ENCODE assay signal across 8 mouse cellular contexts in the genomic region with DNA sequence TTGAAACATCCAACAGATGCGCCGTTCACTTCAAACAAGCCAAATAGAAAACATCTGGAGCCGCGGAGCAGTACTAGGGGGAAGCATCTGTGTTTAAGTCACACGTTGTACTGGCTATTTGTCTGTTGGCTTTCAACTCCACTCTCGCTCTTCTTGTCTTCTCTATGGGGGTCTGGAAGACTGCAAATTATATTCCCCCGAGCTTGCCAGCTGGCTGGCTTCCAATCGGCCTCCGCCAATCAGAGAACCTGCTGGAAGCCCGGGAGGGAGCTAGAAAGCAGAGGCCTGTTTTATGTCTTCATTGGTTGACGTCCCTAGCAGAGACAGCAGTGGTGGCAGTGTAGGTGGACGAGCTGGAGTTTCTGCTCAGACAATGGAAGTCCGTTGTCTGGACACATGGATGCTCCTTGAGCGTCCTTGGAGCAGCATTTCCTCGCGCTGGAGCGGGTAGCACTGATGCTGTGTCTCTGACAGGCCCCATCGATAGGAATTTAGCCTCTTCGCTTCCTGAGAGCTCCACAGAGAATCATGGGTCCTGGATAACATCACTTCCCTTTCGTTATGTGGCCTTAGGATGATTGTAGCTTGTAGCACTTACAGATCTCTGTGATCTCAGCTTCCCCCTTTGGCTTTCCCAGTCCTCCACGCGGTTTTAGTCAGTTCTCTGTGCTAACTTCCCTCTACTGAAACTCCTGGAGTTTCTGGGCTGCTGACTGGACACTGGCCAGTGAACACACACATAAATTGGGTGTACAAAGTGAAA.
DNase-seq lines count a peak whose midpoint lies in the region; ATAC-seq and TF ChIP-seq lines count a peak whose summit lies in the region.

No protein-coding gene starts in this region.

- peak in 1 of 2 experiments; percentile 20 for DNase-seq in layer of hippocampus, adult 2 months (ENCODE audit: low spot score in 2 of 2)
- DNase-seq in layer of hippocampus, adult 9-10 months (ENCODE audit: low spot score): no peak
- peak; percentile 90 for DNase-seq in brain, embryonic 14.5 days (ENCODE audit: low read depth)
- peak; percentile 83 for DNase-seq in forebrain, embryonic 14.5 days (ENCODE audit: low spot score)
- DNase-seq in heart, postnatal 0 days (ENCODE audit: low spot score): peak; percentile 88
- DNase-seq in limb, embryonic 10.5 days (ENCODE audit: low spot score): peak; percentile 66

- no peak for TF ChIP-seq POLR2A in brain, embryonic 14.5 days (IDR thresholded peaks at IDR 0.05; ENCODE audit: borderline replicate concordance, extremely low read depth, insufficient read depth, insufficient read length, poor library complexity, severe bottlenecking)

- ATAC-seq in forebrain, embryonic 14.5 days: peak; percentile 90
- peak; percentile 88 for ATAC-seq in heart, postnatal 0 days (ENCODE audit: insufficient read depth, low read depth)
- ATAC-seq in neural tube, embryonic 13.5 days (ENCODE audit: low read depth): 0 out of 2 replicates have a peak, but pooled peaks have one; percentile 43
- no peak for ATAC-seq in erythroblast, adult 5-6 weeks (replicated peaks; ENCODE audit: low FRiP score, poor library complexity, severe bottlenecking)

- TF ChIP-seq CTCF in layer of hippocampus, adult 2 months (conservative IDR thresholded peaks at IDR 0.05): no peak
- TF ChIP-seq CTCF in brain, embryonic 14.5 days (IDR thresholded peaks at IDR 0.05; ENCODE audit: borderline replicate concordance, extremely low read depth, insufficient read depth, insufficient read length): no peak
- no peak for TF ChIP-seq CTCF in heart, postnatal 0 days (IDR thresholded peaks at IDR 0.05; ENCODE audit: low read depth)

- no peaks in the 10 kb centered on the region for H3K36me3 ChIP-seq in forebrain, embryonic 14.5 days (ENCODE audit: control insufficient read depth, insufficient read depth, low read length)
- no peaks in the 10 kb centered on the region for H3K36me3 ChIP-seq in heart, postnatal 0 days (replicated peaks; ENCODE audit: control insufficient read depth, insufficient read depth, low read length)
- H3K36me3 ChIP-seq in limb, embryonic 10.5 days: no peaks in the 10 kb centered on the region
- no peaks in the 10 kb centered on the region for H3K36me3 ChIP-seq in neural tube, embryonic 13.5 days

- no peak overlapping the region for H3K4me2 ChIP-seq in forebrain, embryonic 14.5 days (ENCODE audit: low read length)
- H3K4me2 ChIP-seq in heart, postnatal 0 days (ENCODE audit: low read depth, low read length): peak overlapping the region; percentile 60
- no peak overlapping the region for H3K4me2 ChIP-seq in neural tube, embryonic 13.5 days

- peak overlapping the region; percentile 37; the same call in 1 of the 2 replicates for H3K27ac ChIP-seq in layer of hippocampus, adult 2 months
- H3K27ac ChIP-seq in forebrain, embryonic 14.5 days (ENCODE audit: low read depth, low read length): no peak overlapping the region
- H3K27ac ChIP-seq in heart, postnatal 0 days (ENCODE audit: low read depth): peak overlapping the region; percentile 88
- H3K27ac ChIP-seq in limb, embryonic 10.5 days: peak overlapping the region; percentile 38
- peak overlapping the region; percentile 66 for H3K27ac ChIP-seq in neural tube, embryonic 13.5 days (replicated peaks)

- TF ChIP-seq EP300 in heart, postnatal 0 days (IDR thresholded peaks at IDR 0.05; ENCODE audit: low read depth): peak; percentile 72; the same call in 1 of the 2 replicates

- peaks cover 7% of the 10 kb centered on the region; the same call in 1 of the 2 replicates for H3K4me1 ChIP-seq in forebrain, embryonic 14.5 days (ENCODE audit: control insufficient read depth, insufficient read depth, low read length)
- peaks cover 9% of the 10 kb centered on the region; the same call in 1 of the 2 replicates for H3K4me1 ChIP-seq in heart, postnatal 0 days (ENCODE audit: control insufficient read depth, insufficient read depth)
- peaks cover 10% of the 10 kb centered on the region for H3K4me1 ChIP-seq in limb, embryonic 10.5 days
- peaks cover 24% of the 10 kb centered on the region for H3K4me1 ChIP-seq in neural tube, embryonic 13.5 days (replicated peaks)

- 0 out of 2 replicates have a peak, but pooled peaks cover 3% of the 10 kb centered on the region for H3K27me3 ChIP-seq in forebrain, embryonic 14.5 days (replicated peaks; ENCODE audit: control insufficient read depth, insufficient read depth, low read length)
- H3K27me3 ChIP-seq in heart, postnatal 0 days (ENCODE audit: control insufficient read depth, insufficient read depth, low read length): no peaks in the 10 kb centered on the region
- no peaks in the 10 kb centered on the region for H3K27me3 ChIP-seq in limb, embryonic 10.5 days (ENCODE audit: low read depth, poor library complexity, severe bottlenecking)
- no peaks in the 10 kb centered on the region for H3K27me3 ChIP-seq in neural tube, embryonic 13.5 days

- no peak overlapping the region for H3K4me3 ChIP-seq in layer of hippocampus, adult 2 months
- H3K4me3 ChIP-seq in forebrain, embryonic 14.5 days (ENCODE audit: low read depth, low read length): no peak overlapping the region
- peak overlapping the region; percentile 22 for H3K4me3 ChIP-seq in heart, postnatal 0 days (ENCODE audit: low read depth, low read length)
- H3K4me3 ChIP-seq in limb, embryonic 10.5 days: 0 out of 2 replicates have a peak overlapping the region, but pooled peaks have one; percentile 0
- H3K4me3 ChIP-seq in neural tube, embryonic 13.5 days: no peak overlapping the region

- no peak overlapping the region for H3K9ac ChIP-seq in forebrain, embryonic 14.5 days (ENCODE audit: low read length)
- peak overlapping the region; percentile 17; the same call in 1 of the 2 replicates for H3K9ac ChIP-seq in heart, postnatal 0 days (replicated peaks; ENCODE audit: low read depth, low read length)
- H3K9ac ChIP-seq in neural tube, embryonic 13.5 days: no peak overlapping the region

- WGBS in forebrain, embryonic 14.5 days: 60% methylated on average over 22 of the region's 22 CpGs
- 15% methylated on average over 22 of the region's 22 CpGs for WGBS in heart, postnatal 0 days
- 47% methylated on average over 22 of the region's 22 CpGs for WGBS in limb, embryonic 10.5 days
- 68% methylated on average over 22 of the region's 22 CpGs for WGBS in neural tube, embryonic 13.5 days

- no peaks in the 10 kb centered on the region for H3K9me3 ChIP-seq in forebrain, embryonic 14.5 days (replicated peaks; ENCODE audit: control insufficient read depth, low read length)
- H3K9me3 ChIP-seq in heart, postnatal 0 days (replicated peaks; ENCODE audit: control insufficient read depth, low read length): no peaks in the 10 kb centered on the region
- no peaks in the 10 kb centered on the region for H3K9me3 ChIP-seq in limb, embryonic 10.5 days (replicated peaks)
- no peaks in the 10 kb centered on the region for H3K9me3 ChIP-seq in neural tube, embryonic 13.5 days

Comparison
In these comparisons a context has a peak if more than half of its experiments do, and no peak if none do; other contexts are left out.
1. H3K4me3 ChIP-seq: peak in heart, postnatal 0 days (single experiment) and limb, embryonic 10.5 days (single experiment); none in layer of hippocampus, adult 2 months (single experiment), forebrain, embryonic 14.5 days (single experiment) and neural tube, embryonic 13.5 days (single experiment).